Mouse (Mus musculus): ENCODE measurements at regions not wholly inside any gene's neighbourhood (a gene's known extent, or its start where the extent isn't known, plus 50 kb on each side); places are given as distances from the start of the nearest gene placed in this dataset.

GRCm38 (mm10) chr4:24415048-24415447 is 81.2 kb upstream of the Mms22l start:
- DNase-seq (ENCODE audit: low read depth, low spot score) = peak; percentile 6

- peak; percentile 4 for DNase-seq (ENCODE audit: low read depth, low spot score)
These were observed 66.9 kb upstream of the Mms22l start for GRCm38 (mm10) chr4:24429092-24429928.

- DNase-seq (ENCODE audit: low read depth, low spot score) = no peak
These were observed 66.1 kb upstream of the Mms22l start for GRCm38 (mm10) chr4:24429929-24430752.

- DNase-seq (ENCODE audit: low read depth, low spot score) = no peak
These were observed 65.5 kb upstream of the Mms22l start for GRCm38 (mm10) chr4:24430753-24431072.

- DNase-seq (ENCODE audit: low read depth, low spot score) = no peak
These were observed 59.0 kb upstream of the Mms22l start for GRCm38 (mm10) chr4:24437258-24437657.

Measured in mesoderm, embryonic 11.5 days (tissue).